Mouse (Mus musculus) embryonic fibroblast, embryonic 13.5 days (primary cell): ENCODE results near the gene Prkcq.

Experiments used
- CTCF ChIP-seq: IDR thresholded peaks from 2 replicates; pipeline ENCODE4 v1.5.1; 2011; ENCODE audit warnings: mild to moderate bottlenecking, control low read depth, low read length, moderate library complexity, borderline replicate concordance; ENCODE audit not compliant: insufficient read depth
- POLR2A ChIP-seq: IDR thresholded peaks from 2 replicates; pipeline ENCODE4 v1.6.1; 2011; ENCODE audit warnings: low read depth, mild to moderate bottlenecking, control low read depth, low read length, moderate library complexity

GRCm38 (mm10) chr2:11174101-11174500 lies 2.2 kb downstream of the Prkcq start:
- TF ChIP-seq CTCF (no peak), POLR2A (no peak)
